Mouse (Mus musculus): ENCODE measurements around the gene Fgfr3. TPM values are rescaled to one million over a fixed set of nuclear protein-coding genes. Genes with fewer than 3 reads are reported as not detected.

Gene Fgfr3
- total RNA-seq, 1 experiment: 3.9 TPM

DNA sequence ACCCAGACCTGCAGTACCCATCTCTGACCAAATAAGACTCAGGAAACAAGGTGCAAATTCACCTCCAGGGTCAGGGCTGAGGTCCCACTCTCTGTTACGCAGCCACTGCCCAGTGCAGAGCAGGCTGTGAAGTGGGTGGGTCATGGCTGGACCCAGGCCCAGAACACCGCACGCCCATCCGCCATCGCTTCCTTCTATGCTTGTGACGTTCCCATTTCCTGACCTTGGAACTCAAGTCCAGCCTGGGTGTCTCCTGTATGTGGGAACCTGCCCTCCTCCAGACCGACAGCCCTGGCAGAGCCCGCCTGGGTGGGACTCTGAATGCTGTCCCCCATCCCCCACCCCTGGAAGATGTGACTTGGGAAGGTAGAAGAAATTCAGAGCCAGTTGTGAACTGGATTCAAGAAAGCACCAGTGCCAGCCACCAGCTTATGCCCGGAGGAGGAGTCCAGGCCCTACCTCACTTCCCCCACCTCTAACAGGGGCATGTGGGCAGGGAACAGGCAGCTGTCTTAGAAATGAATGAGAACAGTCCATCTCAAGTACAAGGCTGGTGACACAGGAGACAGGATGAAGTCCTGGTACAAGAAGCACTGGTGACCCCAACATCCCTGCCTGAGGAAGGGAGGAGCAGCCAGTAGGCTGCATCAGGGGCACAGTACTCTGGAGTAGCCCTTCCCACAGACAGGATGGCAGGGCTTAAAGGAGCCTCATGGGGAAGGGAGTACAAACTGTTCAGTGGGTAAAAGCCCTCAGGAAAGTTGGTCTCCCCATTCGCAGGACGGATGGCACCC lies 31.4 kb upstream of the Fgfr3 start:
- H3K4me3 ChIP-seq (ENCODE audit: insufficient read depth in 1 of 2, low read depth in 1 of 2, low read length in 2 of 2, poor library complexity in 1 of 2, severe bottlenecking in 1 of 2): no peak overlapping the region
- no peaks in the 10 kb centered on the region for H3K9me3 ChIP-seq (ENCODE audit: control insufficient read depth, insufficient read depth, low read depth, low read length)
- TF ChIP-seq HCFC1 (IDR thresholded peaks at IDR 0.05; ENCODE audit: borderline replicate concordance, insufficient read depth, low read length) (no peak), ZNF384 (IDR thresholded peaks at IDR 0.05; ENCODE audit: low read depth, low read length) (no peak), CHD2 (IDR thresholded peaks at IDR 0.05; ENCODE audit: low read depth, low read length) (no peak), MAFK (IDR thresholded peaks at IDR 0.05; ENCODE audit: insufficient read depth, low read depth, low read length) (no peak), ZC3H11A (IDR thresholded peaks at IDR 0.05; ENCODE audit: borderline replicate concordance, low read depth, low read length) (no peak)
- H3K27ac ChIP-seq (ENCODE audit: insufficient read depth, low read depth, low read length, poor library complexity, severe bottlenecking): no peak overlapping the region
- in situ Hi-C loops (cut with MboI; ENCODE audit: low sequenced_read_pairs in 2 of 2, unreplicated experiment in 2 of 2): no loop called here
- peaks cover 3 to 4% of the 10 kb centered on the region in 2 experiments; a peak in 2 of 4 replicates for H3K4me1 ChIP-seq (ENCODE audit: control insufficient read depth in 2 of 2, insufficient read depth in 2 of 2, low read length in 2 of 2, poor library complexity in 1 of 2)
- no peak for DNase-seq (ENCODE audit: low read depth, low spot score)
- no peaks in the 10 kb centered on the region for H3K36me3 ChIP-seq (ENCODE audit: control insufficient read depth, insufficient read depth, low read length, poor library complexity, severe bottlenecking)
- H3K9ac ChIP-seq (ENCODE audit: insufficient read depth, low read depth, low read length, poor library complexity, severe bottlenecking): no peak overlapping the region

DNA sequence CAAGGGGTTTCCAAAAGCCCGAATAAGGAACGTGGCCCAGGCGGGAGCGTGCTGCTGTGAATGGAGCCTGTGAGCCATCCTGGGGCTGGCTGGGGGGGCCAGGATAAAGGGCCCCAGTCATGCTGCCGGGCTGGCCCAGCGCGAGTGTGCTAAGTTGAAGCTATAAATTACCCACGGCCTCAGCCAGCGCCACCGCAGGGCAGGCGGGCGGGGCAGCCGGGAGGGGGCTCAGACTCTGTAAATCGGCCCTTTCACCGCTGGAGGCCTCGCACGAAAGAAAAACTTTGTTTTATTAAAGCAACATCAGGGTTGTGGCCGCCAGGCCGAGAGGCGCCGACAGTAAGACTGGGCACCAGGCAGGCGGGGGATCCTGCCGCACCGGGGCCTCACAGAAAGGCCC lies 29.1 kb upstream of the Fgfr3 start:
- TF ChIP-seq ZC3H11A (IDR thresholded peaks at IDR 0.05; ENCODE audit: borderline replicate concordance, low read depth, low read length) (no peak), CHD2 (IDR thresholded peaks at IDR 0.05; ENCODE audit: low read depth, low read length) (no peak), ZNF384 (IDR thresholded peaks at IDR 0.05; ENCODE audit: low read depth, low read length) (no peak), HCFC1 (IDR thresholded peaks at IDR 0.05; ENCODE audit: borderline replicate concordance, insufficient read depth, low read length) (no peak), MAFK (IDR thresholded peaks at IDR 0.05; ENCODE audit: insufficient read depth, low read depth, low read length) (no peak)
- no peaks in the 10 kb centered on the region for H3K9me3 ChIP-seq (ENCODE audit: control insufficient read depth, insufficient read depth, low read depth, low read length)
- no peak for DNase-seq (ENCODE audit: low read depth, low spot score)
- H3K36me3 ChIP-seq (ENCODE audit: control insufficient read depth, insufficient read depth, low read length, poor library complexity, severe bottlenecking): no peaks in the 10 kb centered on the region
- peaks cover 3 to 6% of the 10 kb centered on the region in 2 experiments; a peak in 2 of 4 replicates for H3K4me1 ChIP-seq (ENCODE audit: control insufficient read depth in 2 of 2, insufficient read depth in 2 of 2, low read length in 2 of 2, poor library complexity in 1 of 2)
- H3K27ac ChIP-seq (ENCODE audit: insufficient read depth, low read depth, low read length, poor library complexity, severe bottlenecking): no peak overlapping the region
- peak overlapping the region; percentile 23; the same call in 1 of the 2 replicates for H3K9ac ChIP-seq (ENCODE audit: insufficient read depth, low read depth, low read length, poor library complexity, severe bottlenecking)
- peak overlapping the region; percentile 33 to 57 for H3K4me3 ChIP-seq (ENCODE audit: insufficient read depth in 1 of 2, low read depth in 1 of 2, low read length in 2 of 2, poor library complexity in 1 of 2, severe bottlenecking in 1 of 2)
- in situ Hi-C loops (cut with MboI; ENCODE audit: low sequenced_read_pairs in 2 of 2, unreplicated experiment in 2 of 2): no loop called here

DNA sequence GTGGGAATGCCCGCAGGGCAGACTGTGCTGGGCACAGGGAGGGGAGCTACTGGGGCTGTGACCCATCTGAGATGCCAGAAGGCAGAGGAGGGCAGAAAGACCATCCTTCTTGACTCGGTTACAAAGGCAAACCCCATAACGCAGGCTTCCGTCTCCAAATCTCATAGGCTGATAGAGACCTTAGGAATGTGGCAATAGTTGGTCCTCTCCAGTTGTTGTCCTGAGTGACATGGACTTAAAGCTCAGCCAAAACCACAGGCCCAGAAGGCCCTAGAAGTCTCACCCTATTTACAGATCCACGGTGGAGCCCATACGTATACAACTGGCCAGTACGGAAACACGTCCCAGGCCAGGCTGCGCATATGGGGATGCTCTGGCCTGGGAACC lies 27.0 kb upstream of the Fgfr3 start:
- in situ Hi-C loops (cut with MboI; ENCODE audit: low sequenced_read_pairs in 2 of 2, unreplicated experiment in 2 of 2): no loop called here
- no peak overlapping the region for H3K27ac ChIP-seq (ENCODE audit: insufficient read depth, low read depth, low read length, poor library complexity, severe bottlenecking)
- no peak overlapping the region for H3K4me3 ChIP-seq (ENCODE audit: insufficient read depth in 1 of 2, low read depth in 1 of 2, low read length in 2 of 2, poor library complexity in 1 of 2, severe bottlenecking in 1 of 2)
- DNase-seq (ENCODE audit: low read depth, low spot score): no peak
- TF ChIP-seq ZNF384 (IDR thresholded peaks at IDR 0.05; ENCODE audit: low read depth, low read length) (no peak), MAFK (IDR thresholded peaks at IDR 0.05; ENCODE audit: insufficient read depth, low read depth, low read length) (no peak)
- H3K9me3 ChIP-seq (ENCODE audit: control insufficient read depth, insufficient read depth, low read depth, low read length): no peaks in the 10 kb centered on the region
- H3K4me1 ChIP-seq (ENCODE audit: control insufficient read depth in 2 of 2, insufficient read depth in 2 of 2, low read length in 2 of 2, poor library complexity in 1 of 2): peaks cover 3 to 6% of the 10 kb centered on the region in 2 experiments; a peak in 2 of 4 replicates
- no peaks in the 10 kb centered on the region for H3K36me3 ChIP-seq (ENCODE audit: control insufficient read depth, insufficient read depth, low read length, poor library complexity, severe bottlenecking)
- H3K9ac ChIP-seq (ENCODE audit: insufficient read depth, low read depth, low read length, poor library complexity, severe bottlenecking): no peak overlapping the region

DNA sequence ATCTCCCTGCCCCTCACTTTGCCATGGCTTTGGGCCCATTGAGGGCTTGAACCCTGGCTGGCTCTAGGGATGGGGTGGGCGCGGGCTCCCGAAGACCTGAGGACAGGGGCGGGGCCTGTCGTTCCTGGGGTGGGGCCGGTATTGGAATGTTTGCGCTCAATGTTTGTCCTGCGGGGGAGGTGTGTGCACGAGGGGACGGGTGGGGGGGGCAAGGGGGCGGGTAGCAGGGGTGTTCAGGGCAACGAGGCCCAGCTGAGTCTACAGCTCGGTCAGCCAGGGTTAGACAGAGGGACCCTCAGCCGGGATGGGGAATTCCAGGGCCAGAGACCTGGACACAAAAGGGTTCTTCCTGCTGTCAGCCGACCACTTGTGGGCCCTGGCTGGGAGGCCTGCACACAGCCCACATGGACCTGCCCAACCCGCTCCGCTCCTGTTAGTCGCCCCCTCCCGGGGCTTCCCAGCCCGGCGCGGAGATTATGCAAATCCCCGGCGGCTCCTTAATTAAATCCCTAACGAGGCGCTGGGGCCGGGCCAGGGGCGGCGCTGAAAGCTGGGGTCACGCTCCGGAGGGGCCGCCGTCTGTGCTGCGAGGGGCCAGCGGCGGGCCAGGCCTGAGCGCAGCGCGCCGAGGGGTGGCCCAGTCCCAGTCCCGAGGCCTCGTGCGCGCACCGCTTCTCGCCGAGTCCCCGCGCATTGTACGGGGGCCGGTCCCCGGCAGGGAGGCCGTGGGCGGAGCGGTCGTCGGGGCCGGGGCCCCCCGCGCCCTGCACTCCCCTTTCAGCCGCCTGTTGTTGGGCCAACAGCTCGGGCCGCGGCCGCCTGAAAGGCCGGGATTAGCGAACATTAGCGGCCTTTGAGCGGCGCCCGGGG lies 26.4 kb upstream of the Fgfr3 start:
- peak overlapping the region; percentile 30 to 70 for H3K4me3 ChIP-seq (ENCODE audit: insufficient read depth in 1 of 2, low read depth in 1 of 2, low read length in 2 of 2, poor library complexity in 1 of 2, severe bottlenecking in 1 of 2)
- no peaks in the 10 kb centered on the region for H3K9me3 ChIP-seq (ENCODE audit: control insufficient read depth, insufficient read depth, low read depth, low read length)
- peaks cover 3 to 6% of the 10 kb centered on the region in 2 experiments; a peak in 2 of 4 replicates for H3K4me1 ChIP-seq (ENCODE audit: control insufficient read depth in 2 of 2, insufficient read depth in 2 of 2, low read length in 2 of 2, poor library complexity in 1 of 2)
- in situ Hi-C loops (cut with MboI; ENCODE audit: low sequenced_read_pairs in 2 of 2, unreplicated experiment in 2 of 2): no loop called here
- no peak for TF ChIP-seq HCFC1 (IDR thresholded peaks at IDR 0.05; ENCODE audit: borderline replicate concordance, insufficient read depth, low read length)
- TF ChIP-seq ZC3H11A (IDR thresholded peaks at IDR 0.05; ENCODE audit: borderline replicate concordance, low read depth, low read length): no peak
- TF ChIP-seq CHD2 (IDR thresholded peaks at IDR 0.05; ENCODE audit: low read depth, low read length): no peak
- no peak for TF ChIP-seq MAFK (IDR thresholded peaks at IDR 0.05; ENCODE audit: insufficient read depth, low read depth, low read length)
- TF ChIP-seq ZNF384 (IDR thresholded peaks at IDR 0.05; ENCODE audit: low read depth, low read length): no peak
- H3K9ac ChIP-seq (ENCODE audit: insufficient read depth, low read depth, low read length, poor library complexity, severe bottlenecking): peak overlapping the region; percentile 18
- DNase-seq (ENCODE audit: low read depth, low spot score): no peak
- H3K27ac ChIP-seq (ENCODE audit: insufficient read depth, low read depth, low read length, poor library complexity, severe bottlenecking): no peak overlapping the region
- H3K36me3 ChIP-seq (ENCODE audit: control insufficient read depth, insufficient read depth, low read length, poor library complexity, severe bottlenecking): no peaks in the 10 kb centered on the region
